Mouse (Mus musculus) liver, postnatal 0 days (tissue): ENCODE measurements around the gene Git2. TPM values are rescaled to one million over a fixed set of nuclear protein-coding genes. Genes with fewer than 3 reads are reported as not detected.

Experiments
- ATAC-seq: fragments of 200-750 bp; cut with Nextera tagmentation; 2 replicates; pipeline ENCODE4 v1.8.0; 2017; ENCODE audit warnings: mild to moderate bottlenecking, moderate library complexity
- DNase-seq: peaks from one replicate; pipeline ENCODE4 v3.0.0-alpha.2; 2016
- H3K27ac ChIP-seq: fragments of 300-500 bp; sonication (generic); 2 replicates; pipeline ENCODE4 v1.5.1; 2014; ENCODE audit warnings: antibody characterized with exemption, moderate library complexity, mild to moderate bottlenecking, low read depth
- H3K27me3 ChIP-seq: fragments of 300-500 bp; sonication (generic); 2 replicates; pipeline ENCODE4 v1.6.1; 2014; ENCODE audit warnings: low read length, control low read depth, mixed read lengths; ENCODE audit not compliant: insufficient read depth
- H3K36me3 ChIP-seq: fragments of 300-500 bp; sonication (generic); replicated peaks from 2 replicates; pipeline ENCODE4 v1.6.1; 2014; ENCODE audit warnings: mild to moderate bottlenecking, control low read depth, low read length, moderate library complexity, mixed read lengths; ENCODE audit not compliant: insufficient read depth
- H3K4me1 ChIP-seq: fragments of 300-500 bp; sonication (generic); 2 replicates; pipeline ENCODE4 v1.6.1; 2014; ENCODE audit warnings: antibody characterized with exemption, mild to moderate bottlenecking, control low read depth; ENCODE audit not compliant: insufficient read depth
- H3K4me2 ChIP-seq: fragments of 300-500 bp; sonication (generic); 2 replicates; pipeline ENCODE4 v1.6.1; 2014; ENCODE audit warnings: low read depth, mild to moderate bottlenecking, low read length, moderate library complexity, mixed read lengths
- H3K4me3 ChIP-seq: fragments of 300-500 bp; sonication (generic); 2 replicates; pipeline ENCODE4 v1.5.1; 2014; ENCODE audit warnings: low read depth, low read length
- H3K9ac ChIP-seq: fragments of 300-500 bp; sonication (generic); replicated peaks from 2 replicates; pipeline ENCODE4 v1.6.1; 2014; ENCODE audit warnings: mild to moderate bottlenecking, moderate library complexity
- H3K9me3 ChIP-seq: fragments of 300-500 bp; sonication (generic); 2 replicates; pipeline ENCODE4 v1.6.1; 2016; ENCODE audit warnings: mild to moderate bottlenecking, control low read depth, low read length, mixed read lengths
- CTCF ChIP-seq: sonication (generic); IDR thresholded peaks from 2 replicates; pipeline ENCODE4 v1.5.1; 2016; ENCODE audit warnings: antibody characterized with exemption, low read depth
- EP300 ChIP-seq: IDR thresholded peaks from 2 replicates; pipeline ENCODE4 v1.6.1; 2016; ENCODE audit warnings: antibody characterized with exemption, low read depth, mild to moderate bottlenecking
- WGBS: fragments of 180-500 bp; shearing (Covaris S2); extraction: QIAGEN DNeasy Blood & Tissue Kit; methylation state at CpG from one replicate; pipeline ENCODE4 v1.1.7; 2014; ENCODE audit not compliant: insufficient replicate concordance; 5-methylcytosine and 5-hydroxymethylcytosine counted together
- microRNA-seq: library from miRNA; unstranded; fragments of <30 nt; microRNA quantifications from one replicate; pipeline ENCODE4, GENCODE M21; 2016
- polyA plus RNA-seq: library from polyadenylated mRNA; unstranded; fragments of >200 nt; fragmentation: Nextera tagmentation; extraction: Ambion mirVana; gene quantifications from 2 replicates; pipeline ENCODE4 v1.2.1, GENCODE M21; 2015

Git2 gene
- polyA plus RNA-seq, 1 experiment from 2014 or later, result 11.1 TPM

DNA sequence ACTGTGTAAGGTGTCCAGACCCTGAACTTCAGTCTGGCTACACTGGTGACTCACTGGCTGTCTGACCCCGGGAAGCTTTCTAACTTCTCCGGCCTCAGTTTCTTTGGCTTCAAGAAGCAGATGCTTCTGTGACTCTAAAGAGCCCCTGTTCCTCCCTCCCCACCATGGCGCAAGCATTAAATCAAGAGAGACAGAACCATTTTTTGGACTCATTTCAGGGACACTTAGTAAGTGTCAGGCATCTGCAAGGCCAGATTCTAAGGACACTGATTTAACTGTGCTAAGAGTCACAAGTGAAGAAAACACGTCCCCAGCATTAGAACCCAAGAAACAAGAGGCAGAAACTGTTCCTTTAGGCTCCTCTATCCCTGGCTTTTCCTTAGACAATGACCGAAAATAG is 89.3 kb downstream of the Git2 start:
- TF ChIP-seq CTCF, result no peak
- TF ChIP-seq EP300, result no peak
- Histone ChIP-seq H3K4me3 (no peak overlapping the region), H3K27me3 (no peaks in the 10 kb centered on the region), H3K9ac (no peak overlapping the region), H3K4me1 (peaks cover 17% of the 10 kb centered on the region; the same call in 1 of the 2 replicates), H3K4me2 (no peak overlapping the region), H3K27ac (no peak overlapping the region), H3K36me3 (no peaks in the 10 kb centered on the region), H3K9me3 (no peaks in the 10 kb centered on the region)
- no peak for DNase-seq
- WGBS, result 84% methylated on average over 5 of the region's 5 CpGs
- ATAC-seq, result no peak

DNA sequence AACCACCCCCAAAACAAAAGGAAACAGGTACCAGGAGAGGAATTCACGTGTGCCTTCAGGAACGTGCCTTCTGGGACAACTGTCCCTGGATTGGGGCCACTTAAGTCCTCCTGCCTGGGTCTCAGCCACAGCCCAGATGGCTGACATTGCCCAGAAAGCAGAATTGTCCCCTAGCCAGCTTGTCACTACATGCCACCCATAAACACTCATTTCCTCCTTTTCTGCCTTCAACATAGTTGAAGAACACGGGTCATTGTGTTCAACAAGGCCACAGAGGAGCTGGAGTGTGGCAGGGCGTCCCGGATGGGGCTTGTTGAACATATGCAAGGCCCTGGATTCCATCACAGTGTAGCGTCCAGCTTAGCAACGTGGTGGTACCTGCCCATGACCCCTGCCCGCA is 93.6 kb downstream of the Git2 start:
- no peak for TF ChIP-seq CTCF
- TF ChIP-seq EP300, result no peak
- 51% methylated on average over 8 of the region's 8 CpGs for WGBS
- Histone ChIP-seq H3K27ac (0 out of 2 replicates have a peak overlapping the region, but pooled peaks have one; percentile 18), H3K27me3 (no peaks in the 10 kb centered on the region), H3K4me3 (no peak overlapping the region), H3K36me3 (no peaks in the 10 kb centered on the region), H3K4me1 (0 out of 2 replicates have a peak, but pooled peaks cover 4% of the 10 kb centered on the region), H3K4me2 (no peak overlapping the region), H3K9me3 (no peaks in the 10 kb centered on the region), H3K9ac (no peak overlapping the region)
- DNase-seq (no peak), ATAC-seq (no peak)

DNA sequence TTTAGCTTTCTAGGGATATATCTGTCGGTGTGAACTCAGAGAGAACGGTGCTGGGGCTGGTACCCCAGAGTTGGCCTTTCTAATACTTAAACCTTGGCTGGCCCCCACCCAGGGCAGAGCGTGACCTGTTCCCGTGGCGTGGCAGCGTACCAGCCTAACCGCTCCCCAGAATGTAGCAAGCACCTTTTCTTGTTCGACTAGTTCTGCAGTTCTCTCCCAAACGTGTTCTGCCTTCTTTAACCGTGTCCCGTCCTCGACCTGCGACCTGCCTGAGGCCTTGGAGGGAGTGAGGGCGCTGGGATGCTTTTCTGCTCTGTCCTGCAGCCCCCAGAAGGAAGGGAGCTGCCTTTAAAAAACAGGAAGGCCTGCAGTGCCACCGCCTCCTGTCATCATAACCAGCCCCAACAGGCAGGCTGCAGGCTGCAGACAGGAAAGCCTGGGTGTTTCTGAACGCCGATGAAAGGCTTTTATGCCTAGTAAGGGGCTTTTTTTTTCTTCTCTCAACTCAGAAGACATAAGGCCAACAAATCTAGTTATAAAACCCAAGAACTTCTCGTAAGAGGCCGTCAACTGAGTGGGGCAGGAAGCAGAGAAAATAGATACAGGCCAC is 94.5 kb downstream of the Git2 start:
- 0 out of 2 replicates have a peak, but pooled peaks cover 4% of the 10 kb centered on the region for H3K4me1 ChIP-seq
- no peak for ATAC-seq
- H3K27me3 ChIP-seq, result no peaks in the 10 kb centered on the region
- TF ChIP-seq CTCF, result no peak
- TF ChIP-seq EP300, result no peak
- no peaks in the 10 kb centered on the region for H3K9me3 ChIP-seq
- H3K4me3 ChIP-seq, result no peak overlapping the region
- H3K9ac ChIP-seq, result no peak overlapping the region
- 0 out of 2 replicates have a peak overlapping the region, but pooled peaks have one; percentile 18 for H3K27ac ChIP-seq
- WGBS, result 45% methylated on average over 19 of the region's 19 CpGs
- DNase-seq, result no peak
- peaks cover 5% of the 10 kb centered on the region for H3K36me3 ChIP-seq
- H3K4me2 ChIP-seq, result no peak overlapping the region

GRCm38 (mm10) chr5:114679841-114680591 is 95.3 kb downstream of the Git2 start:
- 61% methylated on average over 17 of the region's 17 CpGs for WGBS
- no peaks in the 10 kb centered on the region for H3K9me3 ChIP-seq
- 0 out of 2 replicates have a peak, but pooled peaks cover 4% of the 10 kb centered on the region for H3K4me1 ChIP-seq
- no peak overlapping the region for H3K4me2 ChIP-seq
- no peak overlapping the region for H3K4me3 ChIP-seq
- no peak overlapping the region for H3K9ac ChIP-seq
- DNase-seq (no peak), ATAC-seq (no peak)
- H3K27ac ChIP-seq, result no peak overlapping the region
- H3K27me3 ChIP-seq, result no peaks in the 10 kb centered on the region
- TF ChIP-seq EP300 (no peak), CTCF (no peak)
- H3K36me3 ChIP-seq, result peaks cover 5% of the 10 kb centered on the region

Small RNA genes lying within 50 kb of the gene (microRNA-seq; reads per million reads assigned to microRNA genes)
- not detected for gene Mir7028

Other genes starting within 250 kb of the Git2 start
- 0.80 and 1.8 TPM in 2 replicates for gene Fam222a, start 207.5 kb downstream of the Git2 start, polyA plus RNA-seq
- 0.32 and 0.38 TPM in 2 replicates for gene Trpv4, start 117.1 kb downstream of the Git2 start, polyA plus RNA-seq
- 23.1 and 23.8 TPM in 2 replicates for gene Gltp, start 84.5 kb downstream of the Git2 start, polyA plus RNA-seq
- 1.9 and 2.4 TPM in 2 replicates for gene Tchp, start 67.8 kb downstream of the Git2 start, polyA plus RNA-seq
- gene Ankrd13a, start 840 bp downstream of the Git2 start, polyA plus RNA-seq, result 26.7 TPM in 2 replicates
- 31.2 and 32.5 TPM in 2 replicates for gene 1500011B03Rik, start 48.0 kb upstream of the Git2 start, polyA plus RNA-seq
- not detected in 2 replicates for gene 4930519G04Rik, start 78.1 kb upstream of the Git2 start, polyA plus RNA-seq
- not detected in 2 replicates for gene Gm9936, start 83.2 kb upstream of the Git2 start, polyA plus RNA-seq
- gene Oasl2, start 121.4 kb upstream of the Git2 start, polyA plus RNA-seq, result 7.8 and 10.1 TPM in 2 replicates
- gene Oasl1, start 147.7 kb upstream of the Git2 start, polyA plus RNA-seq, result 2.2 TPM in 2 replicates
- 10.4 and 15.3 TPM in 2 replicates for gene 2210016L21Rik, start 166.6 kb upstream of the Git2 start, polyA plus RNA-seq
- 5.6 and 7.0 TPM in 2 replicates for gene Hnf1a, start 195.6 kb upstream of the Git2 start, polyA plus RNA-seq
- 9.2 and 11.5 TPM in 2 replicates for gene Sppl3, start 235.6 kb upstream of the Git2 start, polyA plus RNA-seq